Mouse (Mus musculus) forebrain, embryonic 11.5 days (tissue): ENCODE results near the gene Dexi. TPM values are rescaled to one million over a fixed set of nuclear protein-coding genes. Genes with fewer than 3 reads are reported as not detected.

ENCODE experiments used
- ATAC-seq: fragments of 200-750 bp; cut with Nextera tagmentation; replicated peaks from 2 replicates; pipeline ENCODE4 v1.8.0; 2017; ENCODE audit warnings: moderate TSS enrichment; ENCODE audit not compliant: low FRiP score
- DNase-seq: peaks from one replicate; pipeline ENCODE4 v3.0.0-alpha.2; 2017; ENCODE audit warnings: low spot score
- H3K27ac ChIP-seq: fragments of 300-500 bp; sonication (generic); 2 replicates; pipeline ENCODE4 v1.5.1; 2014; ENCODE audit warnings: low read depth, low read length
- H3K27me3 ChIP-seq: fragments of 300-500 bp; sonication (generic); 2 replicates; pipeline ENCODE4 v1.6.1; 2014; ENCODE audit warnings: mild to moderate bottlenecking, low read length, mixed read lengths; ENCODE audit not compliant: control insufficient read depth, insufficient read depth
- H3K36me3 ChIP-seq: fragments of 300-500 bp; sonication (generic); 2 replicates; pipeline ENCODE4 v1.6.1; 2014; ENCODE audit warnings: mild to moderate bottlenecking, low read length, moderate library complexity, mixed read lengths; ENCODE audit not compliant: control insufficient read depth, insufficient read depth
- H3K4me1 ChIP-seq: fragments of 300-500 bp; sonication (generic); replicated peaks from 2 replicates; pipeline ENCODE4 v1.6.1; 2014; ENCODE audit warnings: low read length, mixed read lengths; ENCODE audit not compliant: control insufficient read depth, insufficient read depth
- H3K4me2 ChIP-seq: fragments of 300-500 bp; sonication (generic); 2 replicates; pipeline ENCODE4 v1.6.1; 2014; ENCODE audit warnings: low read depth, mild to moderate bottlenecking, low read length, moderate library complexity, mixed read lengths; ENCODE audit not compliant: severe bottlenecking
- H3K4me3 ChIP-seq: fragments of 300-500 bp; sonication (generic); 2 replicates; pipeline ENCODE4 v1.5.1; 2014; ENCODE audit warnings: low read depth, low read length
- H3K9ac ChIP-seq: fragments of 300-500 bp; sonication (generic); 2 replicates; pipeline ENCODE4 v1.6.1; 2014; ENCODE audit warnings: low read length
- H3K9me3 ChIP-seq: fragments of 300-500 bp; sonication (generic); 2 replicates; pipeline ENCODE4 v1.6.1; 2016; ENCODE audit warnings: low read length, mixed read lengths; ENCODE audit not compliant: control insufficient read depth
- WGBS: fragments of 180-500 bp; shearing (Covaris S2); extraction: QIAGEN DNeasy Blood & Tissue Kit; methylation state at CpG from one replicate; pipeline ENCODE4 v1.1.7; 2014; 5-methylcytosine and 5-hydroxymethylcytosine counted together
- polyA plus RNA-seq: library from polyadenylated mRNA; unstranded; fragments of >200 nt; fragmentation: Nextera tagmentation; extraction: Ambion mirVana; gene quantifications from 2 replicates; pipeline ENCODE4 v1.2.1, GENCODE M21; 2014

Gene Dexi
- polyA plus RNA-seq, 1 experiment from 2014 or later: 23.5 TPM

GRCm38 (mm10) chr16:10571820-10572219, 29.0 kb upstream of the Dexi start:
- H3K27me3 ChIP-seq: no peaks in the 10 kb centered on the region
- H3K4me3 ChIP-seq: no peak overlapping the region
- H3K9me3 ChIP-seq: no peaks in the 10 kb centered on the region
- H3K4me2 ChIP-seq: no peak overlapping the region
- no peak overlapping the region for H3K27ac ChIP-seq
- H3K36me3 ChIP-seq: no peaks in the 10 kb centered on the region; the same call in 1 of the 2 replicates
- no peak overlapping the region for H3K9ac ChIP-seq
- ATAC-seq (no peak), DNase-seq (no peak)
- H3K4me1 ChIP-seq: no peaks in the 10 kb centered on the region
- WGBS: 64% methylated on average over 2 of the region's 2 CpGs

GRCm38 (mm10) chr16:10570708-10571107, 27.9 kb upstream of the Dexi start:
- ATAC-seq (no peak), DNase-seq (no peak)
- no peak overlapping the region for H3K9ac ChIP-seq
- H3K36me3 ChIP-seq: no peaks in the 10 kb centered on the region; the same call in 1 of the 2 replicates
- no peak overlapping the region for H3K4me3 ChIP-seq
- H3K9me3 ChIP-seq: no peaks in the 10 kb centered on the region
- no peak overlapping the region for H3K27ac ChIP-seq
- no peaks in the 10 kb centered on the region for H3K27me3 ChIP-seq
- WGBS: 74% methylated on average over 1 of the region's 1 CpGs
- H3K4me2 ChIP-seq: no peak overlapping the region
- no peaks in the 10 kb centered on the region for H3K4me1 ChIP-seq

- Histone ChIP-seq H3K36me3 (no peaks in the 10 kb centered on the region; the same call in 1 of the 2 replicates), H3K4me2 (no peak overlapping the region), H3K4me3 (no peak overlapping the region), H3K9ac (no peak overlapping the region), H3K27ac (no peak overlapping the region), H3K27me3 (no peaks in the 10 kb centered on the region), H3K9me3 (no peaks in the 10 kb centered on the region), H3K4me1 (no peaks in the 10 kb centered on the region)
- WGBS: 83% methylated on average over 5 of the region's 5 CpGs
- ATAC-seq: no peak
- no peak for DNase-seq
Observed at GRCm38 (mm10) chr16:10569809-10570395, 27.0 kb upstream of the Dexi start.

GRCm38 (mm10) chr16:10567153-10567552, 24.3 kb upstream of the Dexi start:
- no peaks in the 10 kb centered on the region for H3K36me3 ChIP-seq
- no peak overlapping the region for H3K4me2 ChIP-seq
- no peak overlapping the region for H3K27ac ChIP-seq
- H3K27me3 ChIP-seq: no peaks in the 10 kb centered on the region
- no peaks in the 10 kb centered on the region for H3K9me3 ChIP-seq
- no peak overlapping the region for H3K4me3 ChIP-seq
- no peak for DNase-seq
- H3K4me1 ChIP-seq: no peaks in the 10 kb centered on the region
- H3K9ac ChIP-seq: no peak overlapping the region
- ATAC-seq: no peak
- 95% methylated on average over 4 of the region's 4 CpGs for WGBS

GRCm38 (mm10) chr16:10565278-10565885, 22.5 kb upstream of the Dexi start:
- Histone ChIP-seq H3K4me2 (no peak overlapping the region), H3K36me3 (no peaks in the 10 kb centered on the region), H3K9me3 (no peaks in the 10 kb centered on the region), H3K9ac (no peak overlapping the region), H3K4me1 (no peaks in the 10 kb centered on the region), H3K27ac (no peak overlapping the region), H3K4me3 (no peak overlapping the region), H3K27me3 (no peaks in the 10 kb centered on the region)
- WGBS: 44% methylated on average over 4 of the region's 4 CpGs
- DNase-seq (peak; percentile 85), ATAC-seq (peak; percentile 71; the same call in 1 of the 2 replicates)

GRCm38 (mm10) chr16:10559991-10560390, 17.1 kb upstream of the Dexi start:
- H3K4me1 ChIP-seq: no peaks in the 10 kb centered on the region
- H3K4me3 ChIP-seq: no peak overlapping the region
- no peaks in the 10 kb centered on the region for H3K27me3 ChIP-seq
- no peaks in the 10 kb centered on the region for H3K9me3 ChIP-seq
- H3K36me3 ChIP-seq: no peaks in the 10 kb centered on the region
- DNase-seq: no peak
- H3K27ac ChIP-seq: no peak overlapping the region
- no peak overlapping the region for H3K4me2 ChIP-seq
- no peak overlapping the region for H3K9ac ChIP-seq
- no peak for ATAC-seq
- 93% methylated on average over 8 of the region's 8 CpGs for WGBS

GRCm38 (mm10) chr16:10553858-10554257, 11.0 kb upstream of the Dexi start:
- no peaks in the 10 kb centered on the region for H3K9me3 ChIP-seq

GRCm38 (mm10) chr16:10551592-10551991, 8.7 kb upstream of the Dexi start:
- Histone ChIP-seq H3K27ac (no peak overlapping the region), H3K4me3 (no peak overlapping the region), H3K4me1 (no peaks in the 10 kb centered on the region; the same call in 1 of the 2 replicates), H3K9me3 (no peaks in the 10 kb centered on the region), H3K9ac (no peak overlapping the region), H3K36me3 (no peaks in the 10 kb centered on the region), H3K27me3 (no peaks in the 10 kb centered on the region), H3K4me2 (no peak overlapping the region)
- WGBS: 90% methylated on average over 4 of the region's 4 CpGs
- DNase-seq (no peak), ATAC-seq (no peak)

More at GRCm38 (mm10) chr16:10553858-10554257, 11.0 kb upstream of the Dexi start:
- Histone ChIP-seq H3K9ac (no peak overlapping the region), H3K36me3 (no peaks in the 10 kb centered on the region), H3K27me3 (no peaks in the 10 kb centered on the region), H3K4me1 (no peaks in the 10 kb centered on the region), H3K27ac (no peak overlapping the region), H3K4me3 (no peak overlapping the region), H3K4me2 (no peak overlapping the region)
- DNase-seq: no peak
- no peak for ATAC-seq
- 94% methylated on average over 2 of the region's 2 CpGs for WGBS

GRCm38 (mm10) chr16:10549600-10549999, 6.7 kb upstream of the Dexi start:
- ATAC-seq (no peak), DNase-seq (no peak)
- H3K9ac ChIP-seq: no peak overlapping the region
- no peak overlapping the region for H3K27ac ChIP-seq
- H3K4me2 ChIP-seq: no peak overlapping the region
- no peaks in the 10 kb centered on the region for H3K9me3 ChIP-seq
- WGBS: 85% methylated on average over 2 of the region's 2 CpGs
- H3K27me3 ChIP-seq: no peaks in the 10 kb centered on the region
- no peaks in the 10 kb centered on the region for H3K36me3 ChIP-seq
- no peaks in the 10 kb centered on the region; the same call in 1 of the 2 replicates for H3K4me1 ChIP-seq
- no peak overlapping the region for H3K4me3 ChIP-seq
